Mouse (Mus musculus): Measurements from ENCODE around the gene Csdc2. TPM values are rescaled to one million over a fixed set of nuclear protein-coding genes. Genes with fewer than 3 reads are reported as not detected.

Gene Csdc2
- 18.0 and 18.9 TPM in 2 replicates for polyA plus RNA-seq (2014; fragmentation: Nextera tagmentation; extraction: Ambion mirVana)

DNA sequence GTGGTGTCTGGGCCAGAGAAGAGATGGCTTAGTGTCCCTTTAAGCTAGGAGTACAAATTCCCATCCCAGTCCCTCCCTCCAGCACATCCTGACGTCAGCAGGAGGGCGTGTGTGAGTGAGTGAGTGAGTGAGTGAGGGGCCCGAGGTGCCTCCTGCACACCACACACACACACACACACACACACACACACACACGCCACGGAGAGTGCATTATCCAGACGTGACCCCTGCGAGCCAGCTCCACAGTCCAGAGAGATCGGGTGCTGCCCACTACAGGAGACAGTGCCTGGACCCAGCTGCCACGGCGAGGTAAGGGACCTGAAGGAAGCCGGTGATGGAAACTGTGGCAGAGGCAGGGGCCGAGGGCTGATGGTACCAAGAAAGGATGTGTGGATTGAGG lies at the start of gene Csdc2:
TSS of gene Csdc2 (plus strand) at position 81 of the 400 bp plus-strand sequence.
- ATAC-seq (ENCODE audit: low FRiP score) = peak; percentile 75
- H3K27ac ChIP-seq (ENCODE audit: low read depth, low read length) = no peak within 1 kb of the TSS
- under 1% methylated on average over 12 of the region's 12 CpGs for WGBS

DNA sequence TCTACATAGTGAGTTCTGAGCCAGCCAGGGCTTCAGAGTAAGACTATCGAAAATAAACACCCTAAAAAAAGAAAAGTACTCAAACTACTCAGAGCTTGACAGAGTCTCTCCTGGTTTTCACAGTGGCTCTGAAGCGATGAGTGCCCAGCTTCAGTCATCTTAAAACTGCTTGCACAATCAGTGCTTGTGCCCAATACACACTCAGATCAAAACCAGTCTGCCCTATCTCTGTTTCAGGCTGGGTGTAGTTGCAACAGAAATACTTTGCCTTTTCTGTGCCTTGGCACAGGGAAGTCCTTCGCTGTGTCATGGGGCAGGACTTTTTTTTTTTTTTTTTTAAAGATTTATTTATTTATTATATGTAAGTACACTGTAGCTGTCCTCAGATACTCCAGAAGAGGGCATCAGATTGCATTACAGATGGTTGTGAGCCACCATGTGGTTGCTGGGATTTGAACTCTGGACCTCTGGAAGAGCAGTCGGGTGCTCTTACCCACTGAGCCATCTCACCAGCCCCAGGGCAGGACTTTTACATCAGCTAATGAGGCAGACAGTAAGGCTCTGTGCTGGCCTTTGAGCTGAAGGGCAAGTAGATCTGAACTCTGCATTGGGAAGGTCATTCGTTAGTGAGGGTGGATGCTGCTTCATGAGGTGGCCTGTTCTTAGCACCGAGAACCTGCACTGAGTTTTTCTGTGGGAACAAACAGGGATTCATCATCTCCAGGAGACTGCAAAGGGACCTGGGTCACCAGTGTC lies 49.6 kb upstream of the Csdc2 start:
- Histone ChIP-seq H3K27me3 (ENCODE audit: control insufficient read depth, insufficient read depth, low read length) (no peaks in the 10 kb centered on the region), H3K4me3 (ENCODE audit: low read depth, low read length) (no peak overlapping the region), H3K4me1 (ENCODE audit: control insufficient read depth, insufficient read depth, low read length) (no peaks in the 10 kb centered on the region), H3K9ac (ENCODE audit: low read length) (no peak overlapping the region), H3K4me2 (no peak overlapping the region), H3K36me3 (ENCODE audit: control insufficient read depth, insufficient read depth, low read length) (peaks cover under 1% of the 10 kb centered on the region), H3K9me3 (ENCODE audit: control insufficient read depth, low read length) (no peaks in the 10 kb centered on the region), H3K27ac (ENCODE audit: low read depth, low read length) (no peak overlapping the region)
- WGBS = 97% methylated on average over 6 of the region's 6 CpGs
- DNase-seq (ENCODE audit: low spot score, missing footprints) = no peak
- no peak for ATAC-seq (ENCODE audit: low FRiP score)

More for the DNA sequence above, at the start of gene Csdc2:
- H3K4me1 ChIP-seq (ENCODE audit: control insufficient read depth, insufficient read depth, low read length) = peaks cover 9% of the 10 kb centered on the region; the same call in 1 of the 2 replicates
- no peaks in the 10 kb centered on the region for H3K36me3 ChIP-seq (ENCODE audit: control insufficient read depth, insufficient read depth, low read length)
- no peak for DNase-seq (ENCODE audit: low spot score, missing footprints)
- peak within 1 kb of the TSS; percentile 48 for H3K4me2 ChIP-seq
- peak within 1 kb of the TSS; percentile 56 for H3K9ac ChIP-seq (ENCODE audit: low read length)
- H3K9me3 ChIP-seq (ENCODE audit: control insufficient read depth, low read length) = no peaks in the 10 kb centered on the region
- H3K27me3 ChIP-seq (ENCODE audit: control insufficient read depth, insufficient read depth, low read length) = no peaks in the 10 kb centered on the region
- H3K4me3 ChIP-seq (ENCODE audit: low read depth, low read length) = peak within 1 kb of the TSS; percentile 41

GRCm38 (mm10) chr15:81889175-81889574 lies 47.4 kb upstream of the Csdc2 start:
- ATAC-seq (ENCODE audit: low FRiP score) = no peak
- no peak for DNase-seq (ENCODE audit: low spot score, missing footprints)
- H3K4me1 ChIP-seq (ENCODE audit: control insufficient read depth, insufficient read depth, low read length) = no peaks in the 10 kb centered on the region
- no peak overlapping the region for H3K27ac ChIP-seq (ENCODE audit: low read depth, low read length)
- H3K4me3 ChIP-seq (ENCODE audit: low read depth, low read length) = no peak overlapping the region
- WGBS = 94% methylated on average over 7 of the region's 7 CpGs
- no peak overlapping the region for H3K4me2 ChIP-seq
- peaks cover 5% of the 10 kb centered on the region for H3K36me3 ChIP-seq (ENCODE audit: control insufficient read depth, insufficient read depth, low read length)
- no peaks in the 10 kb centered on the region for H3K27me3 ChIP-seq (ENCODE audit: control insufficient read depth, insufficient read depth, low read length)
- H3K9me3 ChIP-seq (ENCODE audit: control insufficient read depth, low read length) = no peaks in the 10 kb centered on the region
- no peak overlapping the region for H3K9ac ChIP-seq (ENCODE audit: low read length)

GRCm38 (mm10) chr15:81891140-81891802 lies 45.3 kb upstream of the Csdc2 start:
- peaks cover 5% of the 10 kb centered on the region for H3K36me3 ChIP-seq (ENCODE audit: control insufficient read depth, insufficient read depth, low read length)

GRCm38 (mm10) chr15:81891822-81892580 lies 44.6 kb upstream of the Csdc2 start:
- Histone ChIP-seq H3K4me1 (ENCODE audit: control insufficient read depth, insufficient read depth, low read length) (no peaks in the 10 kb centered on the region), H3K27me3 (ENCODE audit: control insufficient read depth, insufficient read depth, low read length) (no peaks in the 10 kb centered on the region), H3K36me3 (ENCODE audit: control insufficient read depth, insufficient read depth, low read length) (peaks cover 5% of the 10 kb centered on the region), H3K9me3 (ENCODE audit: control insufficient read depth, low read length) (no peaks in the 10 kb centered on the region), H3K4me2 (no peak overlapping the region), H3K4me3 (ENCODE audit: low read depth, low read length) (no peak overlapping the region), H3K27ac (ENCODE audit: low read depth, low read length) (no peak overlapping the region), H3K9ac (ENCODE audit: low read length) (no peak overlapping the region)
- no peak for DNase-seq (ENCODE audit: low spot score, missing footprints)
- 83% methylated on average over 8 of the region's 8 CpGs for WGBS
- no peak for ATAC-seq (ENCODE audit: low FRiP score)

More at GRCm38 (mm10) chr15:81891140-81891802, 45.3 kb upstream of the Csdc2 start:
- Histone ChIP-seq H3K4me3 (ENCODE audit: low read depth, low read length) (no peak overlapping the region), H3K4me1 (ENCODE audit: control insufficient read depth, insufficient read depth, low read length) (no peaks in the 10 kb centered on the region), H3K27me3 (ENCODE audit: control insufficient read depth, insufficient read depth, low read length) (no peaks in the 10 kb centered on the region), H3K9me3 (ENCODE audit: control insufficient read depth, low read length) (no peaks in the 10 kb centered on the region), H3K4me2 (no peak overlapping the region), H3K9ac (ENCODE audit: low read length) (no peak overlapping the region), H3K27ac (ENCODE audit: low read depth, low read length) (no peak overlapping the region)
- ATAC-seq (ENCODE audit: low FRiP score) (no peak), DNase-seq (ENCODE audit: low spot score, missing footprints) (no peak)
- 92% methylated on average over 7 of the region's 7 CpGs for WGBS

- no peak for ATAC-seq (ENCODE audit: low FRiP score)
- H3K27me3 ChIP-seq (ENCODE audit: control insufficient read depth, insufficient read depth, low read length) = no peaks in the 10 kb centered on the region
- peaks cover 5% of the 10 kb centered on the region for H3K36me3 ChIP-seq (ENCODE audit: control insufficient read depth, insufficient read depth, low read length)
- H3K4me2 ChIP-seq = no peak overlapping the region
- no peak overlapping the region for H3K27ac ChIP-seq (ENCODE audit: low read depth, low read length)
- no peaks in the 10 kb centered on the region for H3K4me1 ChIP-seq (ENCODE audit: control insufficient read depth, insufficient read depth, low read length)
- no peak for DNase-seq (ENCODE audit: low spot score, missing footprints)
- 76% methylated on average over 1 of the region's 1 CpGs for WGBS
- H3K9ac ChIP-seq (ENCODE audit: low read length) = no peak overlapping the region
- H3K9me3 ChIP-seq (ENCODE audit: control insufficient read depth, low read length) = no peaks in the 10 kb centered on the region
- no peak overlapping the region for H3K4me3 ChIP-seq (ENCODE audit: low read depth, low read length)
Observed at GRCm38 (mm10) chr15:81894002-81894401, 42.6 kb upstream of the Csdc2 start.

- no peaks in the 10 kb centered on the region for H3K27me3 ChIP-seq (ENCODE audit: control insufficient read depth, insufficient read depth, low read length)
- no peak overlapping the region for H3K4me3 ChIP-seq (ENCODE audit: low read depth, low read length)
- no peaks in the 10 kb centered on the region for H3K9me3 ChIP-seq (ENCODE audit: control insufficient read depth, low read length)
- 92% methylated on average over 2 of the region's 2 CpGs for WGBS
- H3K4me2 ChIP-seq = no peak overlapping the region
- H3K36me3 ChIP-seq (ENCODE audit: control insufficient read depth, insufficient read depth, low read length) = peaks cover 15% of the 10 kb centered on the region
- no peaks in the 10 kb centered on the region for H3K4me1 ChIP-seq (ENCODE audit: control insufficient read depth, insufficient read depth, low read length)
- no peak overlapping the region for H3K9ac ChIP-seq (ENCODE audit: low read length)
- H3K27ac ChIP-seq (ENCODE audit: low read depth, low read length) = no peak overlapping the region
- no peak for ATAC-seq (ENCODE audit: low FRiP score)
- DNase-seq (ENCODE audit: low spot score, missing footprints) = no peak
Observed at GRCm38 (mm10) chr15:81896407-81896806, 40.2 kb upstream of the Csdc2 start.

- 90% methylated on average over 5 of the region's 5 CpGs for WGBS
- Histone ChIP-seq H3K36me3 (ENCODE audit: control insufficient read depth, insufficient read depth, low read length) (peaks cover 12% of the 10 kb centered on the region), H3K9ac (ENCODE audit: low read length) (no peak overlapping the region), H3K4me1 (ENCODE audit: control insufficient read depth, insufficient read depth, low read length) (no peaks in the 10 kb centered on the region), H3K4me2 (no peak overlapping the region), H3K9me3 (ENCODE audit: control insufficient read depth, low read length) (no peaks in the 10 kb centered on the region), H3K27me3 (ENCODE audit: control insufficient read depth, insufficient read depth, low read length) (no peaks in the 10 kb centered on the region), H3K4me3 (ENCODE audit: low read depth, low read length) (no peak overlapping the region), H3K27ac (ENCODE audit: low read depth, low read length) (no peak overlapping the region)
- ATAC-seq (ENCODE audit: low FRiP score) (no peak), DNase-seq (ENCODE audit: low spot score, missing footprints) (no peak)
Observed at GRCm38 (mm10) chr15:81897607-81898285, 38.8 kb upstream of the Csdc2 start.

Data from midbrain, embryonic 11.5 days (tissue).